Mouse (Mus musculus): ENCODE measurements around the gene Apba2. TPM values are rescaled to one million over a fixed set of nuclear protein-coding genes. Genes with fewer than 3 reads are reported as not detected.

Apba2 gene
- polyA plus RNA-seq, 1 experiment from 2014 or later: 0.27 TPM

DNA sequence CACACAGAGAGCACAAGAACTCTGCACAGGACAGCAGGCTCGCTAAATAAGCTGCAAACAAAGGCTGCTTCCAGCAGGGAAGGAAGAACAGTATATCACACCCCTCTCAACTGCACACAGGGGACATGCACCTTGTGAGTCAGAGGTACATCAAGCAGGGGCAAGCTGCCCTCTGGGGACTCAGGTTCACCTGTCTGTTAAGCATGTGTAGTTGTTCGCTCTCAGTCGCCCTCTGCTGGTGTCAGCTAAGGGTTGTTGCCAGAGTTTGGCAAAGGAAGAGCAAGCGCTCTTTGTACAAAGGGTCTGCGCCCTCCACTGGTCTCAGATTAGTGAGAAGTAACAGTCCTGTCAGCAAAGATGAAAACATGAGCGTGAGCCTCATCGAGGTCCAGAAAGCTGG is 228.3 kb downstream of the Apba2 start:
- ATAC-seq (ENCODE audit: low read depth): no peak
- H3K27ac ChIP-seq: no peak overlapping the region
- H3K9ac ChIP-seq: no peak overlapping the region
- no peaks in the 10 kb centered on the region for H3K4me1 ChIP-seq (replicated peaks)
- no peaks in the 10 kb centered on the region for H3K9me3 ChIP-seq (replicated peaks)
- no peaks in the 10 kb centered on the region for H3K27me3 ChIP-seq
- no peaks in the 10 kb centered on the region for H3K36me3 ChIP-seq
- 25% methylated on average over 7 of the region's 7 CpGs for WGBS (ENCODE audit: insufficient replicate concordance)
- no peak overlapping the region for H3K4me3 ChIP-seq (replicated peaks)
- no peak overlapping the region for H3K4me2 ChIP-seq
- no peak for DNase-seq

DNA sequence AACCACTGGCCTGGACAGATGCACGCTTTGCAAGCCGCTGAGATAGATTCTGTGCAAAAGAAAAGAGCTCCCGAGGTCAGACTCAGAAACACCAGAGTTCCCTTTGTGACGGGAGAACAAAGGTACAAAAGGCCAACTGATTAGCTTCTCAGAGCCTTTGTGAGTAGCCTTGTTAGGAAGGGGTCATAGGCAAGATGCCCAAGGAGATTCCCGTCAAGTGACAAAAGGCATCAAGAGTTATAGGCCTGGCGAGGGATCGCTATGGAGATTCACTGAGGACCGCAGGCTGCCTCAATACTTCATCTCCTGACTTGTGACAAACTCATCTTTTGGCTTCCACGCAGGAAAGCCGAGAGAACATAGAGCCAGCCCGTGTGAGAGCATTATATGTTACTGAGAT is 237.6 kb downstream of the Apba2 start:
- H3K27ac ChIP-seq: no peak overlapping the region
- ATAC-seq (ENCODE audit: low read depth): no peak
- no peak overlapping the region for H3K4me3 ChIP-seq (replicated peaks)
- H3K27me3 ChIP-seq: no peaks in the 10 kb centered on the region
- 67% methylated on average over 11 of the region's 11 CpGs for WGBS (ENCODE audit: insufficient replicate concordance)
- DNase-seq: no peak
- no peaks in the 10 kb centered on the region for H3K4me1 ChIP-seq (replicated peaks)
- no peaks in the 10 kb centered on the region for H3K36me3 ChIP-seq
- H3K9me3 ChIP-seq (replicated peaks): no peaks in the 10 kb centered on the region
- H3K9ac ChIP-seq: no peak overlapping the region
- H3K4me2 ChIP-seq: no peak overlapping the region

DNA sequence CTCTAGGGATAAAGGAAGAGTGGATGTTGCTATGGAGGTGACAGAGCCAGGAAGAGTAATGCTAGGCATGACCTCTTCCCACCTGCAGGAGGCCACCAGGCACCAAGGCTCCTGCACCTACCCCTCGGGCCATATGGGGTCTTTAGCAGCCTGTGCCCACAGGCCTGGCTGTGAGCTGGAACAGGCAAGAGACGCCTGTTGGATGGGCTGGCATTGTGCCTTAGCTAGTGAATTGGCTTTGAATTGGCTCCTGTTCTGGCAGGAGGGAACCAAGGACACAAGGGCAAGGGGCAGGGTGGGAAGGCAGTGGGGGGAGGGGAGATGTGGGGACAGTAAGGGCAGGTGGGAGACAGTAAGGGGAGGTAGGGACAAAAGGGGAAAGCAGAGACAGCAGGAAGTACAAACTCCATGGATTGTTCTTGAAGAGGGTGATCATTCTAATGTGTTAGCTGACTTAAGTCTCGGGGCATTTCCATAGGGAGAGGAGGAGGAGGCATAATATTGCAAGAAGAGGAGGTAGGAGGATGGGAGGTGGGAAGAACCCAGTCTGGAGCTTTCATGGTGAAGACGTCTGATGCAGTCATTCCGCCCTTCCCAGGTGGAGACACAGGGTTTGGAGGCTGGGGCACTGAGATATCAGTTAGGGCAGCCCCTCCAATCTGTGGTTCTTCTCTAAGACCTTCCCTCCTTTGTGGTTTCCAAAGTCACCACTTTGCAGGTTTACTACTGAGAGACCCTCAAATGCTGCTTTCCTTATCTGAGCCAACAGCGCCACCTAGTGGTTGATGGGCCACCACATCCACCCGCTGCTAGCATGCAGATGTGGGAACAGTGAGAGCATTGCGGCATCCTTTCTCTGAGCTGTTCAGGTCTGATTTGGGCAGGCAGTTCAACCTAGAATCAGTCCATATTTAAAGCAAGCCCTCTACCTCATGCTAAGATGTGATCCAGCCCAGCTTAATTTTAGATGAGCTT is 240.1 kb downstream of the Apba2 start:
- Histone ChIP-seq H3K9me3 (replicated peaks) (no peaks in the 10 kb centered on the region), H3K4me1 (replicated peaks) (no peaks in the 10 kb centered on the region), H3K9ac (no peak overlapping the region), H3K36me3 (no peaks in the 10 kb centered on the region), H3K27ac (no peak overlapping the region), H3K4me3 (replicated peaks) (no peak overlapping the region), H3K27me3 (no peaks in the 10 kb centered on the region), H3K4me2 (no peak overlapping the region)
- 27% methylated on average over 8 of the region's 8 CpGs for whole genome bisulfite sequencing (ENCODE audit: insufficient replicate concordance)
- peak; percentile 10 for DNase-seq
- no peak for ATAC-seq (ENCODE audit: low read depth)

DNA sequence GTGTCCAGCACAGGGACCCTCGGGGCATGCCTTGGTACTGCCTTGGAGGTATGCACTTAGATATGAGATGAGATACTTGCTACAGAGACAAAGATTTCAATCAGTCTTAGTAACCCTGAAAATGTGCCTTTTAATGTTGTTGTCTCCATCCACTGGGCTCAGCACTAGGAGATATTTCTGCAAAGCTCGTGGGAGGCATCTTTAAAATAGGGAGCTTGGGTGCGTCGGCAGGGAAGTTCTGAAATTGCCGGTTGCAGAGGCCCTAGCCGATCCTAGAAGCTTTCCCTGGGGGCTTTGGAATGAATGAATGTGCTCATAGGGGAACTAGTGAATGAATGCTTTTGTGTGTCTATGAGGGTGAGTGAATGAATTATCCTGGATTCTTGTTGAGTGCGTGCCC is 242.1 kb downstream of the Apba2 start:
- no peaks in the 10 kb centered on the region for H3K27me3 ChIP-seq
- ATAC-seq (ENCODE audit: low read depth): no peak
- no peak overlapping the region for H3K4me3 ChIP-seq (replicated peaks)
- H3K9ac ChIP-seq: no peak overlapping the region
- H3K9me3 ChIP-seq (replicated peaks): no peaks in the 10 kb centered on the region
- WGBS (ENCODE audit: insufficient replicate concordance): 65% methylated on average over 7 of the region's 7 CpGs
- H3K36me3 ChIP-seq: no peaks in the 10 kb centered on the region
- no peak overlapping the region for H3K27ac ChIP-seq
- no peak for DNase-seq
- H3K4me1 ChIP-seq (replicated peaks): no peaks in the 10 kb centered on the region
- H3K4me2 ChIP-seq: no peak overlapping the region

DNA sequence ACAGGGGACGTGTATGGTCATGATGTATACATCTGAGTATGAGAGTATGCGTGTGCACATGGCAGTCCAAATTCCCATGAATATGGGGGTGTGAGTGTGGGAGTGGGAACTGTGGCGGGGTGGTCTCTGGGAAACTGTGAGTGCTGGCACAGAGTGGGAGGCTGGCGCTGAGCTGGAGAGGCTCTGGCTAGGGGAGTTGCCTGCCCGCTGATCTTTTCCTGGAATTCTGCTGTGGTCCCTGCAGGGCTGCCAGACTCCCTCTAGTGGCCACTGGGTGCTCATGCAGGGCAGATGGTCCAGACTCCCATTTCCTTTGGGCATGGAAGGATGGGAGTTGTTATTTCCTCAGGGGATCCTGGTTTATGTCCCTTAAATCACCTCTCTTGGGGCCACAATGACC is 250.0 kb downstream of the Apba2 start:
- 29% methylated on average over 5 of the region's 5 CpGs for WGBS (ENCODE audit: insufficient replicate concordance)
- no peak for DNase-seq
- Histone ChIP-seq H3K4me3 (replicated peaks) (no peak overlapping the region), H3K9me3 (replicated peaks) (no peaks in the 10 kb centered on the region), H3K27ac (no peak overlapping the region), H3K4me2 (no peak overlapping the region), H3K9ac (no peak overlapping the region), H3K4me1 (replicated peaks) (0 out of 2 replicates have a peak, but pooled peaks cover 2% of the 10 kb centered on the region), H3K27me3 (no peaks in the 10 kb centered on the region), H3K36me3 (no peaks in the 10 kb centered on the region)
- no peak for ATAC-seq (ENCODE audit: low read depth)

DNA sequence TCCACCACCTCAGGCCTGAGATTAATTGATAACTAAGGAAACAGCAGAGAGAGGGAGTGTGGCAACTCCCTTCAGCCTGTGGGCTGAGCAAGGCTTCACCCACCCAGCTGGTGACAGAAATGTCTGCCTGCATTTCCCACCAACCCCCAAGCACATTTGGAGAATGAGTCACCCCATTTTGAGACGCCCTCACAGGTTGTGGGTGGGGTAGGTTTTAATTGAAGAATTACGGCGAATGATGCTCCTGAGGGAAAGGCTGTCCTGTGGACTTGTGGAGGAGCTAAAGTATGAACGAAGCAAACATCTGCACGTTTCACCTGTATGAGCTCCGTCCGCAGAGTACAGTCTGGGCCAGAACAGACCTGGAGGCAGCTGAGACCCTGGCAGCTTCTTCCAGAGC is 250.6 kb downstream of the Apba2 start:
- no peak overlapping the region for H3K27ac ChIP-seq
- no peak overlapping the region for H3K4me3 ChIP-seq (replicated peaks)
- no peaks in the 10 kb centered on the region for H3K36me3 ChIP-seq
- DNase-seq (no peak), ATAC-seq (ENCODE audit: low read depth) (no peak)
- H3K4me1 ChIP-seq (replicated peaks): 0 out of 2 replicates have a peak, but pooled peaks cover 2% of the 10 kb centered on the region
- H3K4me2 ChIP-seq: no peak overlapping the region
- WGBS (ENCODE audit: insufficient replicate concordance): 76% methylated on average over 7 of the region's 7 CpGs
- no peaks in the 10 kb centered on the region for H3K9me3 ChIP-seq (replicated peaks)
- H3K9ac ChIP-seq: no peak overlapping the region
- H3K27me3 ChIP-seq: no peaks in the 10 kb centered on the region

DNA sequence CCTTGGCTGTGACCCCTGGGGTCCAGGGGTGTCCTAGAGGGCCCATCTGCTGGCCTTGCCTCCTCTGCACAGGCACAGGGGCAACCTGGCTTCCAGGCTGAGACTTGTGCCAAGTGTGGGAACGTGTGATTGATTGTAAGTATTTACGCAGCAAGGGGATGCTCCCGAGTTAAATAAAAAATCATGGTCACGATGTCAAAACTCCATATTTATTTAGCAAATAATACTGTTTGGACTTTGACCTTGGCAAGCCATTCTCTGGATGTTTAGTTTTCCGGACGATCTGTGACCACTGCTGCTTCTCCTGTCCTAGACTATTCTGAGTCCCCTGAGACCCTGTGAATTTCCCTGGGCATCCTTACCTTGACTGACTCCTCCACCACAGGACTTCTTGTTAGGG is 252.2 kb downstream of the Apba2 start:
- 0 out of 2 replicates have a peak, but pooled peaks cover 2% of the 10 kb centered on the region for H3K4me1 ChIP-seq (replicated peaks)
- H3K4me2 ChIP-seq: no peak overlapping the region
- H3K4me3 ChIP-seq (replicated peaks): no peak overlapping the region
- no peak for DNase-seq
- WGBS (ENCODE audit: insufficient replicate concordance): 62% methylated on average over 6 of the region's 6 CpGs
- H3K36me3 ChIP-seq: no peaks in the 10 kb centered on the region
- no peak for ATAC-seq (ENCODE audit: low read depth)
- no peak overlapping the region for H3K9ac ChIP-seq
- H3K27me3 ChIP-seq: no peaks in the 10 kb centered on the region
- H3K9me3 ChIP-seq (replicated peaks): no peaks in the 10 kb centered on the region
- H3K27ac ChIP-seq: no peak overlapping the region

DNA sequence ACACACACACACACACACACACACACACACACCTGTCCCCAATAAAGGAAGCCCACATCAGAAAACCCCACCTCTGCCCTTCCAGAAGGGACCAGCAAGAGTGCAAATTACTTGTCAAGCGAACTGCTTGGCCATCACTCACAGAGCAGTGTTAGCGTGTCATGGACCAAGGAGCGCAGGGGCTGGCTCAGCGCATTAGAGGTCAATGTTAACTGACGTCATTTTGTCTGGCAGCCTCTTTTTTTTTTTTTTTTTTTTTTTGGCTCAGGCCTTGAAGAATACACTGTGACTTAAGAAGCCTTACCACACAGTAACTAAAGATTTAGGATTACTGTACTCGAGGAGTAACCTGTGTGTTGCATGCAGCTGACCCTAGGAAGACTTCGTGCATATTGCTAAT is 252.7 kb downstream of the Apba2 start:
- no peak overlapping the region for H3K27ac ChIP-seq
- H3K9ac ChIP-seq: no peak overlapping the region
- no peaks in the 10 kb centered on the region for H3K27me3 ChIP-seq
- DNase-seq (no peak), ATAC-seq (ENCODE audit: low read depth) (no peak)
- H3K9me3 ChIP-seq (replicated peaks): no peaks in the 10 kb centered on the region
- H3K4me1 ChIP-seq (replicated peaks): 0 out of 2 replicates have a peak, but pooled peaks cover 2% of the 10 kb centered on the region
- 57% methylated on average over 7 of the region's 7 CpGs for WGBS (ENCODE audit: insufficient replicate concordance)
- no peak overlapping the region for H3K4me3 ChIP-seq (replicated peaks)
- no peak overlapping the region for H3K4me2 ChIP-seq
- no peaks in the 10 kb centered on the region for H3K36me3 ChIP-seq

DNA sequence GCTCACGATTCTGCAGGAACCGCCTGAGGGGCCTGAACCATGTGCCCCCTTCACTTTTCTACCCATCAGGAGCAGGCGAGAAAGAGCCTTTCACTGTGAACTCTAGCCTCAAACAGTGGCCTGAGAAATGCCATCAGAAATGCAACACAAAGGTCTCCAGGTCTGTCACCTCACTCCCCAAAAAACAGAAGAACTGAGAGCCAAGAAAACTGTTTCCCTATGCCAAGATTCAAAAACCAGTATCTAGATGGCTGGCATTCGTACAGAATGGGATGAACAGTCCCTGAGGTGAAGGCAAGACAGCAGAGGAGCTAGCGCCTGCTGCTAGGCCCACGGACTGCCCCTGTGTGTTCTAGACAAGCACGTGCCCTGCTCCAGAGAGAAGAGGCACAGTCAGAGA is 253.6 kb downstream of the Apba2 start:
- 61% methylated on average over 7 of the region's 7 CpGs for WGBS (ENCODE audit: insufficient replicate concordance)
- H3K9me3 ChIP-seq (replicated peaks): no peaks in the 10 kb centered on the region
- no peak for ATAC-seq (ENCODE audit: low read depth)
- H3K4me2 ChIP-seq: no peak overlapping the region
- no peak overlapping the region for H3K27ac ChIP-seq
- H3K27me3 ChIP-seq: no peaks in the 10 kb centered on the region
- H3K4me1 ChIP-seq (replicated peaks): 0 out of 2 replicates have a peak, but pooled peaks cover 2% of the 10 kb centered on the region
- no peak overlapping the region for H3K4me3 ChIP-seq (replicated peaks)
- no peak for DNase-seq
- no peaks in the 10 kb centered on the region for H3K36me3 ChIP-seq
- H3K9ac ChIP-seq: no peak overlapping the region

DNA sequence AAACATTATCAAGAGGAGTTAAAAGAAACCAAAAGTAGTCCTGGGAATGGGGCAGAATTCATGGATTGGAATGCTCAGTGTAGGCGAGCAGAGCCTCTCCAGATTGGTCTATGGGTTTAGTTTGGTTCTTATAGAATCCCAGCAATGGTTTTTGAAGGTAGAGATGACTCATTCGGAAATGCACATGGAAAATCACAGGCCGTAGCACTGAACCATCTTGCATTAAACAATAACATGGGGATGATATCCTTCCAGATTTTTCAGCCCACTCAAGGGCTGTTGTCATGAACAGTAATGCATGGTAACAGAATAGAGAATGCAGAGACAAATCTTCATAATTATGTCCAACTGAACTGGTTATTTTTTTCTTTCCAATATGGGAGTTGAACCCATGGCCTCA is 264.1 kb downstream of the Apba2 start:
- Histone ChIP-seq H3K4me2 (no peak overlapping the region), H3K9me3 (replicated peaks) (no peaks in the 10 kb centered on the region), H3K9ac (no peak overlapping the region), H3K36me3 (no peaks in the 10 kb centered on the region), H3K4me3 (replicated peaks) (no peak overlapping the region), H3K4me1 (replicated peaks) (no peaks in the 10 kb centered on the region), H3K27ac (no peak overlapping the region), H3K27me3 (no peaks in the 10 kb centered on the region)
- no peak for ATAC-seq (ENCODE audit: low read depth)
- DNase-seq: no peak
- 49% methylated on average over 3 of the region's 3 CpGs for WGBS (ENCODE audit: insufficient replicate concordance)

DNA sequence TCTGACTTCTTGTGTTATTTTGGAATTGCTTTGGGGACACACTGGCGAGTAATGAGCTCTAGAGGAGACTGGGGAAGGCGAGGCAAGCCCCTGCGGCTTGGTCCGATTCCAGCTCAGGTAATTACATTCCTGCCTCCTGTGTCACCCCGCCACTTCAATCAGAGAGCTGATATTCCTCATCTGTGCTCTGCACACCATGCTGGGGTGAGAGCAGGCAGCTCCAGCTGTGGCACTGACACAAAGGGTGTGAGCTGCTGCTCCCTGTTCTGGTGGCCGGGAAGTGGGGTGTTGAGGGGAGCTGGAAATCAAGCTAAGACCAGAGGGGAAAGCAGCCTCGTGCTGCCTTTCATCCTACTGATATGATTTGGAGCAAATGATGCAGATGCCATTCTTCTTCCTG is 268.3 kb downstream of the Apba2 start:
- 47% methylated on average over 7 of the region's 7 CpGs for WGBS (ENCODE audit: insufficient replicate concordance)
- H3K27ac ChIP-seq: no peak overlapping the region
- H3K9ac ChIP-seq: no peak overlapping the region
- no peak for ATAC-seq (ENCODE audit: low read depth)
- H3K27me3 ChIP-seq: no peaks in the 10 kb centered on the region
- no peaks in the 10 kb centered on the region for H3K36me3 ChIP-seq
- no peaks in the 10 kb centered on the region for H3K4me1 ChIP-seq (replicated peaks)
- H3K9me3 ChIP-seq (replicated peaks): no peaks in the 10 kb centered on the region
- no peak overlapping the region for H3K4me3 ChIP-seq (replicated peaks)
- no peak for DNase-seq
- H3K4me2 ChIP-seq: no peak overlapping the region

All from liver, embryonic 13.5 days (tissue).